Mouse (Mus musculus): ENCODE data around the gene Foxp1.

- TF ChIP-seq CTCF (IDR thresholded peaks at IDR 0.05; ENCODE audit: low read depth) (no peak), EP300 (IDR thresholded peaks at IDR 0.05; ENCODE audit: low read depth) (no peak)
Measured at GRCm38 (mm10) chr6:98997742-98998141, 524.8 kb downstream of the Foxp1 start.
